Mouse (Mus musculus): ENCODE measurements at regions not wholly inside any gene's neighbourhood (a gene's known extent, or its start where the extent isn't known, plus 50 kb on each side); places are given as distances from the start of the nearest gene placed in this dataset.

- no peak overlapping the region for H3K4me2 ChIP-seq (ENCODE audit: low read length)
- H3K4me3 ChIP-seq (replicated peaks; ENCODE audit: low read length): no peak overlapping the region
- no peaks in the 10 kb centered on the region for H3K36me3 ChIP-seq (ENCODE audit: control insufficient read depth, insufficient read depth)
- no peaks in the 10 kb centered on the region for H3K9me3 ChIP-seq (ENCODE audit: control insufficient read depth, low read length)
- no peak overlapping the region for H3K9ac ChIP-seq (replicated peaks; ENCODE audit: low read depth, low read length)
- WGBS: 64% methylated on average over 2 of the region's 2 CpGs
- no peaks in the 10 kb centered on the region for H3K4me1 ChIP-seq (replicated peaks; ENCODE audit: control insufficient read depth, insufficient read depth, low read length)
- no peaks in the 10 kb centered on the region for H3K27me3 ChIP-seq (replicated peaks; ENCODE audit: control insufficient read depth, insufficient read depth, low read length)
- no peak overlapping the region for H3K27ac ChIP-seq (ENCODE audit: low read length)
- no peak for ATAC-seq
Observed at GRCm38 (mm10) chr1:57032407-57032806, 54.0 kb upstream of the Satb2 start.

- Histone ChIP-seq H3K27me3 (replicated peaks; ENCODE audit: control insufficient read depth, insufficient read depth, low read length) (no peaks in the 10 kb centered on the region), H3K4me1 (replicated peaks; ENCODE audit: control insufficient read depth, insufficient read depth, low read length) (no peaks in the 10 kb centered on the region)
- 64% methylated on average over 2 of the region's 2 CpGs for WGBS
Observed at GRCm38 (mm10) chr1:57033244-57033643, 54.8 kb upstream of the Satb2 start.

GRCm38 (mm10) chr1:57034411-57034810 lies 56.0 kb upstream of the Satb2 start:
- no peak for ATAC-seq
- 63% methylated on average over 6 of the region's 6 CpGs for WGBS
- Histone ChIP-seq H3K9ac (replicated peaks; ENCODE audit: low read depth, low read length) (no peak overlapping the region), H3K4me2 (ENCODE audit: low read length) (no peak overlapping the region), H3K9me3 (ENCODE audit: control insufficient read depth, low read length) (no peaks in the 10 kb centered on the region), H3K4me1 (replicated peaks; ENCODE audit: control insufficient read depth, insufficient read depth, low read length) (no peaks in the 10 kb centered on the region), H3K36me3 (ENCODE audit: control insufficient read depth, insufficient read depth) (no peaks in the 10 kb centered on the region), H3K4me3 (replicated peaks; ENCODE audit: low read length) (no peak overlapping the region), H3K27ac (ENCODE audit: low read length) (no peak overlapping the region), H3K27me3 (replicated peaks; ENCODE audit: control insufficient read depth, insufficient read depth, low read length) (no peaks in the 10 kb centered on the region)

More at GRCm38 (mm10) chr1:57033244-57033643, 54.8 kb upstream of the Satb2 start:
- H3K9me3 ChIP-seq (ENCODE audit: control insufficient read depth, low read length): no peaks in the 10 kb centered on the region
- no peak for ATAC-seq
- no peaks in the 10 kb centered on the region for H3K36me3 ChIP-seq (ENCODE audit: control insufficient read depth, insufficient read depth)
- no peak overlapping the region for H3K9ac ChIP-seq (replicated peaks; ENCODE audit: low read depth, low read length)
- H3K27ac ChIP-seq (ENCODE audit: low read length): no peak overlapping the region
- H3K4me3 ChIP-seq (replicated peaks; ENCODE audit: low read length): no peak overlapping the region
- no peak overlapping the region for H3K4me2 ChIP-seq (ENCODE audit: low read length)

- Histone ChIP-seq H3K9me3 (ENCODE audit: control insufficient read depth, low read length) (no peaks in the 10 kb centered on the region), H3K9ac (replicated peaks; ENCODE audit: low read depth, low read length) (no peak overlapping the region), H3K27ac (ENCODE audit: low read length) (no peak overlapping the region), H3K4me1 (replicated peaks; ENCODE audit: control insufficient read depth, insufficient read depth, low read length) (peaks cover 4% of the 10 kb centered on the region), H3K4me2 (ENCODE audit: low read length) (no peak overlapping the region), H3K4me3 (replicated peaks; ENCODE audit: low read length) (no peak overlapping the region), H3K27me3 (replicated peaks; ENCODE audit: control insufficient read depth, insufficient read depth, low read length) (no peaks in the 10 kb centered on the region), H3K36me3 (ENCODE audit: control insufficient read depth, insufficient read depth) (no peaks in the 10 kb centered on the region)
- ATAC-seq: no peak
- 89% methylated on average over 3 of the region's 3 CpGs for WGBS
Observed at GRCm38 (mm10) chr1:57036382-57036781, 57.9 kb upstream of the Satb2 start.

- peak overlapping the region; percentile 72 for H3K27ac ChIP-seq (ENCODE audit: low read length)
- no peaks in the 10 kb centered on the region for H3K9me3 ChIP-seq (ENCODE audit: control insufficient read depth, low read length)
Observed at GRCm38 (mm10) chr1:57040201-57040600, 61.8 kb upstream of the Satb2 start.

GRCm38 (mm10) chr1:57041578-57041977 lies 63.1 kb upstream of the Satb2 start:
- no peaks in the 10 kb centered on the region for H3K27me3 ChIP-seq (replicated peaks; ENCODE audit: control insufficient read depth, insufficient read depth, low read length)

More at GRCm38 (mm10) chr1:57040201-57040600, 61.8 kb upstream of the Satb2 start:
- H3K4me1 ChIP-seq (replicated peaks; ENCODE audit: control insufficient read depth, insufficient read depth, low read length): peaks cover 4% of the 10 kb centered on the region
- peak; percentile 94 for ATAC-seq
- H3K4me2 ChIP-seq (ENCODE audit: low read length): 0 out of 2 replicates have a peak overlapping the region, but pooled peaks have one; percentile 3
- no peak overlapping the region for H3K4me3 ChIP-seq (replicated peaks; ENCODE audit: low read length)
- no peaks in the 10 kb centered on the region for H3K27me3 ChIP-seq (replicated peaks; ENCODE audit: control insufficient read depth, insufficient read depth, low read length)
- 30% methylated on average over 8 of the region's 8 CpGs for WGBS
- no peak overlapping the region for H3K9ac ChIP-seq (replicated peaks; ENCODE audit: low read depth, low read length)
- no peaks in the 10 kb centered on the region for H3K36me3 ChIP-seq (ENCODE audit: control insufficient read depth, insufficient read depth)

GRCm38 (mm10) chr1:57053836-57054235 lies 75.4 kb upstream of the Satb2 start:
- WGBS: 80% methylated on average over 4 of the region's 4 CpGs
- Histone ChIP-seq H3K9ac (replicated peaks; ENCODE audit: low read depth, low read length) (no peak overlapping the region), H3K4me2 (ENCODE audit: low read length) (no peak overlapping the region), H3K27ac (ENCODE audit: low read length) (no peak overlapping the region), H3K4me1 (replicated peaks; ENCODE audit: control insufficient read depth, insufficient read depth, low read length) (no peaks in the 10 kb centered on the region), H3K27me3 (replicated peaks; ENCODE audit: control insufficient read depth, insufficient read depth, low read length) (no peaks in the 10 kb centered on the region), H3K9me3 (ENCODE audit: control insufficient read depth, low read length) (peaks cover 2% of the 10 kb centered on the region; the same call in 1 of the 2 replicates), H3K4me3 (replicated peaks; ENCODE audit: low read length) (no peak overlapping the region), H3K36me3 (ENCODE audit: control insufficient read depth, insufficient read depth) (no peaks in the 10 kb centered on the region)
- no peak for ATAC-seq

More at GRCm38 (mm10) chr1:57041578-57041977, 63.1 kb upstream of the Satb2 start:
- no peaks in the 10 kb centered on the region for H3K9me3 ChIP-seq (ENCODE audit: control insufficient read depth, low read length)
- no peaks in the 10 kb centered on the region for H3K36me3 ChIP-seq (ENCODE audit: control insufficient read depth, insufficient read depth)
- no peak overlapping the region for H3K4me3 ChIP-seq (replicated peaks; ENCODE audit: low read length)
- H3K4me2 ChIP-seq (ENCODE audit: low read length): no peak overlapping the region
- no peak overlapping the region for H3K9ac ChIP-seq (replicated peaks; ENCODE audit: low read depth, low read length)
- ATAC-seq: no peak
- H3K4me1 ChIP-seq (replicated peaks; ENCODE audit: control insufficient read depth, insufficient read depth, low read length): peaks cover 4% of the 10 kb centered on the region
- no peak overlapping the region for H3K27ac ChIP-seq (ENCODE audit: low read length)

- Histone ChIP-seq H3K9me3 (ENCODE audit: control insufficient read depth, low read length) (no peaks in the 10 kb centered on the region), H3K9ac (replicated peaks; ENCODE audit: low read depth, low read length) (no peak overlapping the region), H3K36me3 (ENCODE audit: control insufficient read depth, insufficient read depth) (no peaks in the 10 kb centered on the region), H3K27me3 (replicated peaks; ENCODE audit: control insufficient read depth, insufficient read depth, low read length) (no peaks in the 10 kb centered on the region), H3K4me1 (replicated peaks; ENCODE audit: control insufficient read depth, insufficient read depth, low read length) (no peaks in the 10 kb centered on the region), H3K27ac (ENCODE audit: low read length) (no peak overlapping the region), H3K4me3 (replicated peaks; ENCODE audit: low read length) (no peak overlapping the region), H3K4me2 (ENCODE audit: low read length) (no peak overlapping the region)
- no peak for ATAC-seq
- 82% methylated on average over 9 of the region's 9 CpGs for WGBS
Observed at GRCm38 (mm10) chr1:57055976-57056375, 77.5 kb upstream of the Satb2 start.

- 27% methylated on average over 3 of the region's 3 CpGs for WGBS
- no peaks in the 10 kb centered on the region for H3K36me3 ChIP-seq (ENCODE audit: control insufficient read depth, insufficient read depth)
- H3K4me3 ChIP-seq (replicated peaks; ENCODE audit: low read length): no peak overlapping the region
- no peak overlapping the region for H3K4me2 ChIP-seq (ENCODE audit: low read length)
- H3K9ac ChIP-seq (replicated peaks; ENCODE audit: low read depth, low read length): no peak overlapping the region
- H3K9me3 ChIP-seq (ENCODE audit: control insufficient read depth, low read length): no peaks in the 10 kb centered on the region
- ATAC-seq: no peak
- H3K27me3 ChIP-seq (replicated peaks; ENCODE audit: control insufficient read depth, insufficient read depth, low read length): no peaks in the 10 kb centered on the region
- H3K4me1 ChIP-seq (replicated peaks; ENCODE audit: control insufficient read depth, insufficient read depth, low read length): no peaks in the 10 kb centered on the region
- H3K27ac ChIP-seq (ENCODE audit: low read length): no peak overlapping the region
Observed at GRCm38 (mm10) chr1:57059216-57059615, 80.8 kb upstream of the Satb2 start.

GRCm38 (mm10) chr1:57075221-57075620 lies 96.8 kb upstream of the Satb2 start:
- Histone ChIP-seq H3K4me3 (replicated peaks; ENCODE audit: low read length) (no peak overlapping the region), H3K9ac (replicated peaks; ENCODE audit: low read depth, low read length) (no peak overlapping the region), H3K27ac (ENCODE audit: low read length) (no peak overlapping the region), H3K9me3 (ENCODE audit: control insufficient read depth, low read length) (no peaks in the 10 kb centered on the region), H3K4me1 (replicated peaks; ENCODE audit: control insufficient read depth, insufficient read depth, low read length) (0 out of 2 replicates have a peak, but pooled peaks cover 3% of the 10 kb centered on the region), H3K27me3 (replicated peaks; ENCODE audit: control insufficient read depth, insufficient read depth, low read length) (no peaks in the 10 kb centered on the region), H3K36me3 (ENCODE audit: control insufficient read depth, insufficient read depth) (no peaks in the 10 kb centered on the region), H3K4me2 (ENCODE audit: low read length) (no peak overlapping the region)
- 77% methylated on average over 3 of the region's 3 CpGs for WGBS
- no peak for ATAC-seq

Measured in forebrain, embryonic 16.5 days (tissue).